Mouse (Mus musculus) forebrain, embryonic 15.5 days (tissue): ENCODE data around the gene Marcksl1. TPM values are rescaled to one million over a fixed set of nuclear protein-coding genes. Genes with fewer than 3 reads are reported as not detected.

Experiments used
- microRNA-seq: library from miRNA; unstranded; fragments of <30 nt; microRNA quantifications from one replicate; pipeline ENCODE4, GENCODE M21; 2016
- polyA plus RNA-seq: library from polyadenylated mRNA; unstranded; fragments of >200 nt; fragmentation: Nextera tagmentation; extraction: Ambion mirVana; gene quantifications from 2 replicates; pipeline ENCODE4 v1.2.1, GENCODE M21; 2015

Marcksl1 gene
- polyA plus RNA-seq, 1 experiment from 2014 or later = 2,181 TPM

Small RNA genes within 50 kb of the gene (microRNA-seq; reads per million reads assigned to microRNA genes)
- gene Mir8119 = not detected

Other genes starting within 250 kb of the Marcksl1 start
- 0.13 and 0.36 TPM in 2 replicates for gene Sync, start 226.0 kb upstream of the Marcksl1 start, polyA plus RNA-seq
- 434 and 436 TPM in 2 replicates for gene Rbbp4, start 178.2 kb upstream of the Marcksl1 start, polyA plus RNA-seq
- gene Zbtb8os, start 177.9 kb upstream of the Marcksl1 start, polyA plus RNA-seq = 28.7 and 29.1 TPM in 2 replicates
- 16.1 and 17.8 TPM in 2 replicates for gene Zbtb8a, start 135.5 kb upstream of the Marcksl1 start, polyA plus RNA-seq
- gene Zbtb8b, start 72.7 kb upstream of the Marcksl1 start, polyA plus RNA-seq = 7.3 and 7.5 TPM in 2 replicates
- gene Bsdc1, start 52.0 kb upstream of the Marcksl1 start, polyA plus RNA-seq = 41.6 and 42.7 TPM in 2 replicates
- 0.34 TPM in 1 of 2 replicates, not detected in the other for gene Tssk3, start 22.6 kb upstream of the Marcksl1 start, polyA plus RNA-seq
- 0.61 TPM in 1 of 2 replicates, not detected in the other for gene Fam229a, start 22.4 kb upstream of the Marcksl1 start, polyA plus RNA-seq
- gene Hdac1, start 29.1 kb downstream of the Marcksl1 start, polyA plus RNA-seq = 119 and 130 TPM in 2 replicates
- 7.6 and 9.2 TPM in 2 replicates for gene Lck, start 60.1 kb downstream of the Marcksl1 start, polyA plus RNA-seq
- 0.25 and 0.41 TPM in 2 replicates for gene Fam167b, start 65.0 kb downstream of the Marcksl1 start, polyA plus RNA-seq
- gene Eif3i, start 87.1 kb downstream of the Marcksl1 start, polyA plus RNA-seq = 223 and 225 TPM in 2 replicates
- 160 and 165 TPM in 2 replicates for gene Tmem234, start 87.1 kb downstream of the Marcksl1 start, polyA plus RNA-seq
- 3.5 and 3.7 TPM in 2 replicates for gene Dcdc2b, start 100.7 kb downstream of the Marcksl1 start, polyA plus RNA-seq
- gene Iqcc, start 105.5 kb downstream of the Marcksl1 start, polyA plus RNA-seq = 31.4 and 32.5 TPM in 2 replicates
- 119 and 124 TPM in 2 replicates for gene Ccdc28b, start 110.4 kb downstream of the Marcksl1 start, polyA plus RNA-seq
- 64.7 and 68.3 TPM in 2 replicates for gene Txlna, start 127.5 kb downstream of the Marcksl1 start, polyA plus RNA-seq
- 14.7 and 17.5 TPM in 2 replicates for gene Kpna6, start 159.2 kb downstream of the Marcksl1 start, polyA plus RNA-seq
- 19.4 and 19.6 TPM in 2 replicates for gene Tmem39b, start 183.3 kb downstream of the Marcksl1 start, polyA plus RNA-seq
- 175 and 187 TPM in 2 replicates for gene Khdrbs1, start 228.7 kb downstream of the Marcksl1 start, polyA plus RNA-seq